Mouse (Mus musculus) granulocyte monocyte progenitor cell, adult 5-6 weeks (primary cell): Measurements from ENCODE around the gene Trp53tg5. TPM values are rescaled to one million over a fixed set of nuclear protein-coding genes. Genes with fewer than 3 reads are reported as not detected.

Experiments used
- ATAC-seq: replicated peaks from 2 replicates; pipeline ENCODE4 v1.8.0; 2016; ENCODE audit warnings: mild to moderate bottlenecking, moderate TSS enrichment, inconsistent platforms; ENCODE audit not compliant: poor library complexity, severe bottlenecking
- total RNA-seq, 2 experiments: library from RNA; stranded (forward) in 1 of 2; stranded (reverse) in 1 of 2; fragments of 200-712, 200-1000 nt in 1 of 2; fragments of >200 nt in 1 of 2; fragmentation: Nextera tagmentation in 1 of 2; gene quantifications; 2 replicates each; pipeline ENCODE4 v1.2.3; 2014 to 2017

The Trp53tg5 gene
- total RNA-seq, 2 experiments from 2014 or later: not detected

DNA sequence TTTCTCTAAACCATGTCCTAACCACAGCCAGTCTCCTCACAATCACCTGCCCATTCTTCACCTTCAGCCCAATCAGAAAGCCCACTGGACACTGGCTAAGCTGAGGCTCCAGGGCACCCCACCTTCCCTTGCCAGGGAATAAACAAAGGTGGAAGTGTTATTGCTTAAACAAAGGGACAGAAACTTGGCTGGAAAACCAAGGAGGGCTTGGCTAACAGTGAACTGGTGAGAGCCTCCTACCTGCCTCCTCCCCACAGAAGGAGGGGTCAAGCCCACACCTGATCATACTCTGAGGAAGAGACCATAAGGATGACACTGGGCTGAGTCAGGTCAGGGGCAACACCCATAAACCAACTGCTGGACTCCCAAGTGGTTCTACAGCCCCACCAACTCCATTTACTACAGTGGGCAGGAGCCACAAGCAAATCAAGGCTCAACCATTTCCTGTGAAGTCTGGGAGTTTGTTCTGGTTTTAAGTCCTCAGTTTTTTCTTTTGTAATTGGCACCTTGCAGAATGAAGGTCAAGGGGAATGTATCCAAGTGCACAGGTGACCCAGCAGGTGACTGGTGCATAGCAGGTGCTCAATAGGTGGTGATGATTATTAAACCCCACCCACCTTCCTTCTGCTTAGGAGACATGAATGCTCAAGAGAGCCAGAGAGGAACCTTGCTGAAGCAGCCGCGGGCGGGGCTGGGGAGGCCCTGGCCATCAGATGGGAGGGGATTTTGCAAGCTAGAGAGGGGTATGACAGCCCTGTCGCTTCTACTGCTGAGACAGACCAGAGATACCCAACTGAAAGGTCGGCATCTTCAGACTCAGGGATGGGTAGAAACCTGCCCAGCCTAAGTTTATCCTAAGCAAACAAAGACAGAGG is 38.1 kb downstream of the Trp53tg5 start:
- ATAC-seq: no peak

DNA sequence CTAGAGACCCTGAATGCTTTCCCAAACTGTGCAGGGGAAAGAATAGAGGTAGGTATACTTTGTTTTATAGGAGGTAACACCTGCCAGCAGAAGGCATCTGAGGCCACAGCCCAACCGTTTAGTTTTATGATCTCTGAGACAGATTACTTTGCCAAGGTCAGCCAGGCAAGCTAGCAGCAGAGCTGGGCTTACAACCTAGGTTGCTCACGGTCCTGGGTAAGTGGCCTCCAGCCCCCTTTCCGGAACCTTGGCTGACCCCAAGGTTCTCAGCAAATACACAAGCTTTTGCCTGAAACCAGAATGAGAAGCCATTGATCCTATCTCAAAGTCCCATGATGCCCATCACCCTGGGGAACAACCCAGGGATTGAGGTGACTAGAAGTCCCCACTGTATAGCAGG is 38.8 kb downstream of the Trp53tg5 start:
- no peak for ATAC-seq

DNA sequence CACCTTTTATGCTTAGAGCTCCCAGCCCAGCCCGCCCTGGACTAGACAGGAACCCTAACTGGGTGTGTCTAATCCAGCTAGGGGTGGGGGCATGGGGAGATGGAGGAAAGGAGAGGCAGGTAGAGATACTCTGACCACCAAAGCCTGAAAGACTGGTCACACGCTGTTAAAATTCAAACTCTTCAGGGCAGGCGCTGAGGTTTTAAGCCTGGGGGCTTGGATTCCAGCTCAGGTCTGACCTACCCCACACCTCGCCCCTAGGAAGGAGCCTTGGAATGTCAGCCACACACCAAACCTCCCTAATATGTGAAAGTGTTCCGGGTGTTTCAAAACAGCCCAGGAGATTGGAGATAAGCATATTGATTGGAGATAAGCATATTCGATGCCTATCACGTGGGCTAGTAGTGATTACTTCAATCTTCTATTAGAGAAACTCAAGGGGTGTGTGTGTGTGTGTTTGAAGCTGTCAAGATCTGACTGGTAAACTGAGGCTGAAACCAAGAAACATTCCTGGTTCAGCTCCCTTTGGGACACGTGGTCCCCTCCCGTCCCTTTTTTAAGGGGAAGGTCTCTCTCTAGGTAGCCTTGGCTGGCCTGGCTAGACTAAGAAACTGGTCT is 40.1 kb downstream of the Trp53tg5 start:
- ATAC-seq: no peak

DNA sequence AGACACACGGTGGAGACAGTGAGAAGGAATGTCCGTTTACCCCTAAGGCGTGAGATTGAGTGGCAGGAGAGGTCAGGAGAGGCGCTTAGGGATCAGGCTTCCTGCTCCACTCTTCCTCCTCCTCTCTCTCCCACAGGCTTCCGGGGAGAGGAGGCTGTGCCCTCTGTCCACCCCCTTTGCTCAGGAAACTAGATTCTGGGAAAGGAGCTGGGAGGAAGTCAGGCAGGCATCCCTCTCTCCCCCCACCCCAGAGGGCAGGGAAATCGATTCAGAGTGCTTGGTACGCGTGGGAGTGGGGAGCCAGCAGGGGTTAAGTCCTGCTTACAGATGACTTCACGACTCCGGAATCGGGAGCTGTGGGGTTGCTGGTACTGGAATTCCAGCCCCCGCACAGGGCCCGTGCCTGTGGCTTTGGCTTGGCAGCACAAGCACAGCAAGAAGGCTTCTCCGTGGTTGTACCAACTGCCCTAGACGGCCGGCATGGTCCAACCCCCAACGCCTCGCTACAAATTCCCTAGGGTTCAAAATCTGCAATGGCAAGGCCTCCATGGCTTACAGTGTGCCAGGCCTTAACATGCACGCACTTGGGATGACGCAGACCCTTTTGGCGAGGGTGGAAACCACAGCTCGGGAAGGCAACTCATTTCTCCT is 40.9 kb downstream of the Trp53tg5 start:
- no peak for ATAC-seq

DNA sequence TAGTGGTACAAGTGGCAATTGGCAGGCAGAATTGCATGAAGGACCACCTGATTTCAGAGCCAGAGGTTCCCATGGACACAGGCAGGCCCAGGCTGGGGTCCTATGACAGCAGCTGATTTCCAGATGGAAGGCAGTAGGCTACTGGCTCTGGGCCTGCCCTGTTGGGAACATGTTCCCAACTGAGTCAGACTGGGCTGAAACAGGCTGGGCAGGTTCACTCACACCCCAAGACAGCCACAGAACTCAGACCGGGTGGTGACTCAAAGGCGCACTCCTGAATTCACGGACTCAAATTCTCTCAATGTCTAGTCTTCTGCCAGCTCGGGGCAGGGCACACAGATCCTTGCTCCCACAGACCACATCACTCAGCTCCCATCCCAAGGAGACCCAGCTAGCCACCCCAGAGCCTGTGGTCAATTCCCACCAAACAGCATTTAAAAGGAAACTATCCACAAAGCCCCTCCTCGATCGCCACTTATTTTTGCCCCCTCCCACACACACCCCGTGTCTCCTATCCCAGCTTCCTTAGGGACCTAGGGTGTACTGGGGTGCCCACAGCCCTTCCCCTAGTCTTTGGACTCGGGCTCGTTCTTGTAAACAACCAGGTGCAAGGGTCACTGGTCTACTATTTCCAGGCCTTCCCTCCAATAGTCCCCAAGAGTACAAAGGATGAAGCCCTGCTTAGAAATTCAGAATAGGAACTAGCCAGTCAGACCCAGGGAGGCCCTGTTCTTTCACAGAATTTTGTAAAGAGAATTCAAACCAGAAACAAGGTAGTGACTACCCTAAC is 41.7 kb downstream of the Trp53tg5 start:
- ATAC-seq: no peak

DNA sequence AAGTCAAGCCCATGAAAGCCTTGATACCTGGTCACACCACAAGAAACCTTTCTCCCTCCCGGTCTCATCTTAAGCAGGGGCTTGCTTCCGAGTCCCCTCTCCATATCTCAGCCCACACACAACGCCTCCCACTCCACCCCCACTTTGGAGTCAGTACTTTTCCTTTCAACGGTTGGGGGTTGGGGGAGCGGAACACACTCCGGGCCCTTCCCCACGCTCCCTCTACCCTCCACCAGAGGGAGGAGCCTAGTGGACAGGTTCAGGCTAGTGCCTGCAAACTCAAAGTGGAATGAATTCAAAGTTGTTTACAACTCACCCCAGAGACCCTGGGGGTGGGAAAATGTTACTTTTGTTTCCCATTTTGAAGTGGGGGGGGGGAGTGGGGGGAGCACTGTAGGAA is 42.8 kb downstream of the Trp53tg5 start:
- no peak for ATAC-seq

DNA sequence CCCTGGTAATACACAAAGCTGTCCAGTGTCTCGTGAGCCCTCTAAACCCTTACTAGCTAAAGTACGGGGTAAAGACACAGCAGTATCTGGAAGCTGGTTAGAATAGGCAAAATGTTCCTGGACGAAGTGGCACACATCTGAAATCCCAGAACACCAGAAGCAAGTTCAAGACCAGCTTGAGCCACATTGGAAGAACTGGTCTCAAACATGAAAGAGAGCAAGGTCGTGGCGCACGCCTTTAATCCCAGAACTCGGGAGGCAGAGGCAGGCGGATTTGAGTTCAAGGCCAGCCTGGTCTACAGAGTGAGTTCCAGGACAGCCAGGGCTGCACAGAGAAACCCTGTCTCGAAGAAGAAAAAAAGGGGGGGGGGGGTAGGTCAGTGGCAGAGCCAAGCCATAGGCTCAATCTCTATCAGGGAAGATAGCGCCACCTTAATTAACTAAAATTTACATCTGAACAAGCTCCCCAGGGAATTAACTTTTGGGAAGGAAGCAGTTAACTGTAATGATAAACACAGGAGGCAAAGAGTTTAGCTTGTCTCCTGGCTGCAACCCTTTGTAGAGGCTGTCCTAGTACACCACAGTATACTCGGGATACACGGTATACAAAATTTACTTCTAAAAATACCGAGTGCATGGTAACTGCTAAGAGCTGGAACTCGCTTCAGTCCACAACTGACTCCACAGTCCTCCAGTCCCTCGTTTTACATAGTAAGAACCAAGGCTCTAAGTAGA is 43.5 kb downstream of the Trp53tg5 start:
- no peak for ATAC-seq

DNA sequence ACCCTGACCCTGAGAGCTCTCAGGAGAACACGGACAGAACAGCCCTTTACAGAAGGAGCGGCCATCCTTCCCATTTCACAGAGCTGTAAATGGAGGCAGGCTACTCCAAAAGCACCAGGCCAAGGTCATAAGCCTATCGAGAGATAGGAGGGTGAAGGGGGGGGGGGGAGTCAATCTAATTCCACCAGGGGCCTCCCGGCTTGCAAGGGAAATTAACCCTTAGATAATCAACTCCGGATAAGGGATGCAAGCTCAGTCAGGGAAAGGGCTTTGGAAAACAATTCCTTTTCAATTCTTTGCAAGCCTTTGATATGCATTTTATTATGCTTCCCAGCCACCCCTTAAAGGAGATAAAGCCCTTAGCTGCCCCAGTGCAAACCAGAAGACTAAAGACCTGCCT is 45.1 kb downstream of the Trp53tg5 start:
- ATAC-seq: no peak

DNA sequence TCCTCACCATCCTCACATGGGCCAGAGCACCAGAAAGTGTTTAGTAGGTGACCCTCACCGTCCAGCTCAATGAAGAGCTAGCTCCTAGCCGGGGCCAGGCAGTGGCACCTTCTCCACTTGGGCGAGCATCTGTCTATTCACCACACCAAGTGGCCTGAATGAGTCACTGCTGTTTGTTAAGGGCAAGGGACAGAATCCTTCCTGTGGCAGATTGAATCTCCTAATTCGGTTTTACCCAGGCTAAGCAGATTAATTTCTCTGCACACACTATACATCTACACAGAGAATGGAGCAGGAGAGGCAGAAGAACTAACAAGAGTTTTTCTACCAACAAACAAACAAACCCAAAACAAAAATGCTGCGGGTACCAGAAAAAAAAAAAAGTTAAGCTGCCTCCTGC is 46.6 kb downstream of the Trp53tg5 start:
- ATAC-seq: no peak

DNA sequence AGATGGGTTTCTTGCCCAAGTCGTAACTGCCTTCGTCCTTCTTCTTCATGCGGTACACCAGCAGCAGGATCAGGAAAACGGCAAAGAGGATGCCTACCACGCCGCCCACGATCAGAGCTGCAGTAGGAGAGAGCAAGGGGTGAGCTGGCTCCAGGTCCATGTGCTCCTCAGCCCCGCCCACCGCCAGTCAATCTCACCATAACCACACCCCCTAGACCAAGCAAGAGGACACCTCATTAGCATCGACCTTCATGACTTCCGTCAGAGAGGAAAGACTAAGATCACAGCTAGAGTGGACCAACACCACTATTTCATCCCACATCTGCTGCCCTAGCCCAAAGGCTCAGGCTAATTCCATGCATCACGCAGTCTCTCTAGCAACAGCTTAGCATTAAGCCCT is 47.4 kb downstream of the Trp53tg5 start:
- no peak for ATAC-seq

DNA sequence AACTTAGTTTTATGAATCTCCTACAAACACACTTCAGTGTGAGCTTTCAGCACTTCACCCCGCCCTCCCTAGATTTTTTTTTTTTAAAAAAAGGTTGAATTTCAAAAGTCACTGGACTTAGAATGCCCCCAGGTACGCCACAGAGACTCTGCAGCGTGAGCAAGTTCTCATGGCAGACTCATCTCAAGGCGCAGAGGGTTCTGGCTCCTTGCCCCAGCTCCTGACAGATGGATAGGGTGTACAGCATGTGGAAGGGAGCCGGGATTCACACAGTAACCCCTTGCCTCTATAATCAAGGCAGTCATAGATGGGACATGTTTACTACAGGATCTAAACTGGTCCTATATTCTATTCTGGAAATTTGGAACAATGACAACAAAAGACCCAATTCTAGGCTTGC is 48.1 kb downstream of the Trp53tg5 start:
- no peak for ATAC-seq

DNA sequence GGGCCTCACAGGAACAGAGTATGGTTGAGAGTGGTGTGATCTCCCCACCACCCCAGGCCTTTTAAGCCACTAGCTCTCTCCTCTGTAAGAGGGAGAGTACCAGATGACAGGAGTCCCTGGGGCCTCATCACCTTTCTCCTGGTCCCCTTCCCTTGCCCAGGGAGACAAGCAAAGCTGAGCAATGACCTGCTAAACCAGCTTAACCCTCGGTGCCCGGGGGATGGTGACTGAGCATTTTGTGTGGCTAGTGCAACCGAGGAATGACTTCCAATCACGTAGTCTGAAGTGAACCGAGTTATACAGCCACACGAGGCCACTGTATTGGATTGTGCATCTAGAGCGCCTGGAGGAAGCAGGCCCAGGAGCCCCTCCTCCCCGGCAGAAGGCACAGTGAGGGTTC is 49.1 kb downstream of the Trp53tg5 start:
- ATAC-seq: no peak

DNA sequence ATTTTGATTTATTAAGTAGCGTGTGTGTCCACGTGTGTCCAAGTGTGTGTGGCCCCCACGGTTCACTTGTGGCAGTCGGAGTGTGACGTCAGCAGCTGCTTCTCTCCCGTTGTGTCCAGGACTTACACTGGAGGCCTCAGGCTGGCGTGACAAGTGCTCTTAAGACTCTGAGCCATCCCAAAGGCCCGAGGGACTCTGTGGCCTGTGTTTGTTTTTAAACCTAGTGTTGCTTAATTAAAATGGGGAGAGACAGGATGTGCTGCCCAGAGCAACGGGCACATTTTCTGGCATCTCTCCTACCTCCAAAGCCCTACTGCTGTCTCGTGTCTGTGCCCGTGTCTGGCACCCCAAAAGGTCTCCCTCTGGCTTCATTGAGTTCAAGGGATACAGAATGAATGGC is 50.1 kb downstream of the Trp53tg5 start:
- no peak for ATAC-seq

DNA sequence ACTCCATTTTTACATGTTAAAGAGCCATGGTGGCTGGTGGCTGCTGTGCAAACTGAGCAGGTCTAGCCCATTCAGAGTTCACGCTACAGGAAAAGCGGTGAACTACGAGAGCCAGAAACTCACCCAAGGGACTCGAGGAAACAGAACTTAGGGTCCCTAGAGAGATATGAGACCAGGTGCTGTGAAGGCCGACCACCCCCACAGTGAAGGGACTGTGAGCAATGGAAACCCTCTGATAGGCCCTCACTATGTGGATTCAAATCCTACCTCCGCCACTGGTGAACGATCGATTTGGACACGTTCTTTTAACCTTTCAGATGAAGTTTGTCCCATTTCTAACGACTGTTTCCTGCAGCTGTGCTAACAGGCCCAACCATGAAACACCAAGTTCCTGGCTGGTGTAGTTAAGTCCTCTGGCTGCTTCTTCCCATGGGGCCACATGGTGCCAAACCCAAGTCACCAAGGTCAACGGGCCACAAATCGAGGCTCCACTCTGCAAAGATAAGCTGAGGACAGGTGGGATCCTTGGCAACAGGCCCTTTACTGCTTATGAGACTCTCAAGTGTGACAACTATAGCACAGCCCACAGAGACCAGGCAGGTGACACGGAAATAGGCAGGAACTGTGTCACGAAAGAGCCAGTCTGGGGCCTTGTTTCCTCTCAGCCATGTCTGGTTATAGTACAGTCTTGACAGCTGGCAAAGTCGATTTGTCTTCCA is 50.7 kb downstream of the Trp53tg5 start:
- no peak for ATAC-seq

DNA sequence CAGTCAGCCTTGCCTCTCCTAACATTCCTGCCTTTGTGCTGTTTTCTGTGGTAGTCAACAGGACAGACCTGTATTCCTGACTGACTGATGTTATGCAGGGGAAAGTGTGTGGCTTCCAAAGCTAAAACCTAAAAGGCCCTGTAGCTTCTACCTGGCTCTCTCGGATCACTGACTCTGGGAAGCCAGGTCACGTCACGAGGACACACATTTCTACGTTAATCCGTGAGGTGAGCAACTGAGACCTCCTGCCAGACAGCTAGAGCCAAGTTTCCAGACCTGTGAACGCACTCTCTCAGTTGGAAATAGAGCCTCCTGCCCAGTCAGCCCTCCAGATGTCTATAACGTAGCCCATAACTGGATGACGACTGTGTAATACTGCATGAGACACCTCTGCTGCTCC is 51.5 kb downstream of the Trp53tg5 start:
- no peak for ATAC-seq

DNA sequence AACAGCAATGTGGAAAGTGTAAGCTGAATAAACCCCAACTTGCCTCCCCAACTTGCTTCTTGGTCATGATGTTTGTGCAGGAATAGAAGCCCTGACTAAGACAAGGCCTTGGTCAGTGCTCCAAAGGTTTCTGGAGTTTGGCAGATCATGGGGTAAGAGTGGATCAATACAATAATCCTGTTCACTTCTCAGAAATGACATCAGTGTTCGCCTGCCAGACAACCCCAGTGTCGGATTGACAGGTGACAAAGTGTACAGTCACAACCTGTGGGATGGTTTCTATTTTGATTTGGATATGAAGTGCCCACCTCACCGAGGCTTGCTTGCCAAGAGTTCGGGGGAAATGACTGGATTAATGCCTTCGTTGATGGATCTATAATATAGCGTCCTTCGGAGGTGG is 52.2 kb downstream of the Trp53tg5 start:
- ATAC-seq: no peak
